Mouse (Mus musculus): ENCODE measurements around the gene Rpl28. TPM values are rescaled to one million over a fixed set of nuclear protein-coding genes. Genes with fewer than 3 reads are reported as not detected.

Gene Rpl28
- total and polyA plus RNA-seq, 3 experiments, result 269 to 2,603 (median 526) TPM

- H3K4me3 ChIP-seq (replicated peaks in 1 of 3; ENCODE audit: low read depth in 2 of 3, low read length in 2 of 3, poor library complexity in 1 of 3), result no peak overlapping the region
- H3K27me3 ChIP-seq (replicated peaks), result peaks cover 43% of the 10 kb centered on the region
- no peak overlapping the region for H3K27ac ChIP-seq (ENCODE audit: insufficient read depth, low read depth)
- H3K9me3 ChIP-seq (replicated peaks; ENCODE audit: low read length), result no peaks in the 10 kb centered on the region
- H3K4me2 ChIP-seq (ENCODE audit: insufficient read depth, low read depth, poor library complexity, severe bottlenecking), result no peak overlapping the region
- no peak overlapping the region for H3K9ac ChIP-seq (ENCODE audit: insufficient read depth, low read depth)
- H3K79me2 ChIP-seq (replicated peaks; ENCODE audit: control insufficient read depth, extremely low read depth, insufficient read depth, poor library complexity, severe bottlenecking), result no peaks in the 10 kb centered on the region
- H3K4me1 ChIP-seq (ENCODE audit: control insufficient read depth in 1 of 2, insufficient read depth in 2 of 2), result peaks cover 7 to 15% of the 10 kb centered on the region in 2 experiments
- H3K36me3 ChIP-seq (replicated peaks in 1 of 2; ENCODE audit: control insufficient read depth in 1 of 2, insufficient read depth in 1 of 2, low read length in 1 of 2), result no peaks in the 10 kb centered on the region
- in situ Hi-C loops (cut with MboI; ENCODE audit: low pct_ligation_motif_present, low pct_unique_long_range_greater_than_20kb, low sequenced_read_pairs) (no loop called here), dilution Hi-C loops (cut with MboI; ENCODE audit: extremely low pct_ligation_motif_present, extremely low pct_unique_long_range_greater_than_20kb, low sequenced_read_pairs) (no loop called here)
- TF ChIP-seq USF1 (IDR thresholded peaks at IDR 0.05; ENCODE audit: low read depth, low read length) (no peak), MAZ (IDR thresholded peaks at IDR 0.05; ENCODE audit: low read depth, low read length) (no peak), GABPA (IDR thresholded peaks at IDR 0.05; ENCODE audit: insufficient replicate concordance, low read depth, low read length) (no peak), CHD1 (IDR thresholded peaks at IDR 0.05; ENCODE audit: low read depth, low read length) (no peak), MAX (IDR thresholded peaks at IDR 0.05; ENCODE audit: low read length) (no peak), ZNF384 (IDR thresholded peaks at IDR 0.05; ENCODE audit: low read depth, low read length) (no peak), MAFK (IDR thresholded peaks at IDR 0.05; ENCODE audit: insufficient replicate concordance, low read length) (no peak)
- no peak for DNase-seq (ENCODE audit: extremely low read depth)
Measured at GRCm38 (mm10) chr7:4843604-4844244, 51.0 kb downstream of the Rpl28 start.

- H3K4me2 ChIP-seq (ENCODE audit: insufficient read depth, low read depth, poor library complexity, severe bottlenecking), result no peak within 1 kb of the TSS
- dilution Hi-C loops (cut with MboI; ENCODE audit: extremely low pct_ligation_motif_present, extremely low pct_unique_long_range_greater_than_20kb, low sequenced_read_pairs), result no loop called here
- H3K27me3 ChIP-seq (replicated peaks), result peaks cover 36% of the 10 kb centered on the region
- DNase-seq (ENCODE audit: extremely low read depth), result no peak
- no peaks in the 10 kb centered on the region for H3K36me3 ChIP-seq (replicated peaks in 1 of 2; ENCODE audit: control insufficient read depth in 1 of 2, insufficient read depth in 1 of 2, low read length in 1 of 2)
- H3K4me1 ChIP-seq (ENCODE audit: control insufficient read depth in 1 of 2, insufficient read depth in 2 of 2), result peaks cover 7 to 17% of the 10 kb centered on the region in 2 experiments
- no peak for TF ChIP-seq KAT2A (IDR thresholded peaks at IDR 0.05; ENCODE audit: insufficient replicate concordance, low read length)
- no peak for TF ChIP-seq GABPA (IDR thresholded peaks at IDR 0.05; ENCODE audit: insufficient replicate concordance, low read depth, low read length)
- TF ChIP-seq ZKSCAN1 (IDR thresholded peaks at IDR 0.05; ENCODE audit: borderline replicate concordance, low read depth, low read length), result no peak
- TF ChIP-seq MYC (IDR thresholded peaks at IDR 0.05; ENCODE audit: low read depth, low read length), result no peak
- no peak for TF ChIP-seq RAD21 (IDR thresholded peaks at IDR 0.05; ENCODE audit: low read depth, low read length)
- TF ChIP-seq IRF4 (IDR thresholded peaks at IDR 0.05; ENCODE audit: low read depth, low read length), result no peak
- no peak for TF ChIP-seq USF1 (IDR thresholded peaks at IDR 0.05; ENCODE audit: low read depth, low read length)
- TF ChIP-seq PAX5 (IDR thresholded peaks at IDR 0.05; ENCODE audit: low read length), result no peak
- no peak for TF ChIP-seq MAX (IDR thresholded peaks at IDR 0.05; ENCODE audit: low read length)
- no peak for TF ChIP-seq TCF12 (IDR thresholded peaks at IDR 0.05; ENCODE audit: low read depth, low read length)
- TF ChIP-seq HCFC1 (IDR thresholded peaks at IDR 0.05; ENCODE audit: low read depth, low read length), result no peak
- no peak for TF ChIP-seq SIN3A (IDR thresholded peaks at IDR 0.05; ENCODE audit: low read length)
- no peak for TF ChIP-seq EP300 (IDR thresholded peaks at IDR 0.05; ENCODE audit: low read length)
- TF ChIP-seq MAZ (IDR thresholded peaks at IDR 0.05; ENCODE audit: low read depth, low read length), result no peak
- TF ChIP-seq CHD2 (IDR thresholded peaks at IDR 0.05; ENCODE audit: low read length), result no peak
- no peak for TF ChIP-seq E2F4 (IDR thresholded peaks at IDR 0.05; ENCODE audit: insufficient replicate concordance, low read depth, low read length)
- TF ChIP-seq ELF1 (IDR thresholded peaks at IDR 0.05; ENCODE audit: low read depth, low read length), result no peak
- TF ChIP-seq NELFE (IDR thresholded peaks at IDR 0.05; ENCODE audit: low read depth, low read length), result no peak
- no peak for TF ChIP-seq SMC3 (IDR thresholded peaks at IDR 0.05; ENCODE audit: low read depth, low read length)
- no peaks in the 10 kb centered on the region for H3K9me3 ChIP-seq (replicated peaks; ENCODE audit: low read length)
- no peak within 1 kb of the TSS for H3K27ac ChIP-seq (ENCODE audit: insufficient read depth, low read depth)
- H3K4me3 ChIP-seq (replicated peaks in 1 of 3; ENCODE audit: low read depth in 2 of 3, low read length in 2 of 3, poor library complexity in 1 of 3), result no peak within 1 kb of the TSS
- H3K79me2 ChIP-seq (replicated peaks; ENCODE audit: control insufficient read depth, extremely low read depth, insufficient read depth, poor library complexity, severe bottlenecking), result no peaks in the 10 kb centered on the region
- in situ Hi-C loops (cut with MboI; ENCODE audit: low pct_ligation_motif_present, low pct_unique_long_range_greater_than_20kb, low sequenced_read_pairs), result no loop called here
- H3K9ac ChIP-seq (ENCODE audit: insufficient read depth, low read depth), result no peak within 1 kb of the TSS
Measured at GRCm38 (mm10) chr7:4844245-4844916, 51.7 kb downstream of the Rpl28 start, which contains the start of gene Shisa7. Gene Shisa7 (minus strand): TSS chr7:4844696.

Measured in CH12.LX (cell line).